Mouse (Mus musculus) limb, embryonic 12.5 days (tissue): ENCODE measurements around the gene Serf2. TPM values are rescaled to one million over a fixed set of nuclear protein-coding genes. Genes with fewer than 3 reads are reported as not detected.

Source experiments
- ATAC-seq: fragments of 200-750 bp; cut with Nextera tagmentation; 2 replicates; pipeline ENCODE4 v1.8.0; 2017; ENCODE audit warnings: low read depth, moderate TSS enrichment; ENCODE audit not compliant: insufficient number of reproducible peaks, insufficient read depth, low FRiP score, low TSS enrichment
- H3K27ac ChIP-seq: fragments of 300-500 bp; sonication (generic); 2 replicates; pipeline ENCODE4 v1.5.1; 2016; ENCODE audit warnings: mild to moderate bottlenecking, moderate library complexity
- H3K27me3 ChIP-seq: fragments of 300-500 bp; sonication (generic); 2 replicates; pipeline ENCODE4 v1.6.1; 2016; ENCODE audit warnings: mild to moderate bottlenecking, moderate library complexity
- H3K36me3 ChIP-seq: fragments of 300-500 bp; sonication (generic); 2 replicates; pipeline ENCODE4 v1.6.1; 2016; ENCODE audit warnings: mild to moderate bottlenecking, moderate library complexity
- H3K4me1 ChIP-seq: fragments of 300-500 bp; sonication (generic); replicated peaks from 2 replicates; pipeline ENCODE4 v1.6.1; 2016
- H3K4me2 ChIP-seq: fragments of 300-500 bp; sonication (generic); 2 replicates; pipeline ENCODE4 v1.6.1; 2016; ENCODE audit warnings: mild to moderate bottlenecking, moderate library complexity
- H3K4me3 ChIP-seq: fragments of 300-500 bp; sonication (generic); replicated peaks from 2 replicates; pipeline ENCODE4 v1.5.1; 2016; ENCODE audit warnings: mild to moderate bottlenecking
- H3K9ac ChIP-seq: fragments of 300-500 bp; sonication (generic); replicated peaks from 2 replicates; pipeline ENCODE4 v1.6.1; 2016; ENCODE audit warnings: mild to moderate bottlenecking, moderate library complexity
- H3K9me3 ChIP-seq: fragments of 300-500 bp; sonication (generic); 2 replicates; pipeline ENCODE4 v1.6.1; 2016; ENCODE audit warnings: mild to moderate bottlenecking, moderate library complexity
- WGBS: fragments of 180-500 bp; shearing (Covaris S2); methylation state at CpG from one replicate; pipeline ENCODE4 v1.1.7; 2016; 5-methylcytosine and 5-hydroxymethylcytosine counted together
- polyA plus RNA-seq: library from polyadenylated mRNA; unstranded; fragments of >200 nt; fragmentation: Nextera tagmentation; extraction: Ambion mirVana; gene quantifications from 2 replicates; pipeline ENCODE4 v1.2.1, GENCODE M21; 2016

Serf2 gene
- polyA plus RNA-seq: 521 and 544 TPM in 2 replicates

DNA sequence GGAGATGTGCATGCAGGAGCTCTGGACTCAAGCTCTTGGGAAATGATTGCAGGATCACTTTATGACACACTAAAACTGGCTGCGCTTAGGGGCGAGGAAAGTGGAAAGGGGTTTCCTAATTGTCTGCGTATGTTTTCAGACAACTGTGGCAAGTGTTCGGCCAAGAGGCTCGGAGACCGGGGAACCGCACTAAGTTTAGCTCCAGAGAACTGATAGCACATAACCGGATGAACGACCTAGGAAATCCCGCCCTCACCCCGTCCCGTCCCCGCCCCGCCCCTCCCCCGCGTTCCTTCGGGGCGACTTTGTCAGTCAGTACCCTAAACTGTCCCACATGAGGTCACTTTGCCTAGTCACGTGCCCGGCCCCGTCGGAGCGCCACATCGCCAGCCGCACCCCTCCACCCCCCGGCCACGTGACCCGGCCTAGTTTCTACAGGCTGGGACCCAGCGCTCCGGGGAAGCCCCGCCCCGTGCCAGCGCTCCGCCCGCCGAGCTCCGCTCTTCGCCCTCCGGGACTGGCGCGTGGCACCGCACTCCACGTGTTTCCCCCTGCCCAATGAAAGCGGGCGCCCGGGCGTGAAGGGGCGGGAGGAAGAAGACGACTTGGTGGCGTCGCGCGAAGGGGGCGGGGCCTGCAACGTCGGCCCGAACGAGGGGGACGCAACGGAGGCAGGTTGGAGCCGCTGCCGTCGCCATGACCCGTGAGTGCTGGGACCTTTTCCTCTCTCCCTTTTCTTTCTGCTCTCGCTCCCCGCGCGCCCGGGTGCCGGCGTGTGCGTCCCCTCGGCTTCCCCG lies at the start of gene Serf2:
Gene Serf2, plus strand, starts transcription at position 457 of the 797 bp plus-strand sequence.
- H3K36me3 ChIP-seq: peaks cover 25% of the 10 kb centered on the region
- H3K27me3 ChIP-seq: peaks cover 3% of the 10 kb centered on the region
- H3K4me3 ChIP-seq: peak within 1 kb of the TSS; percentile 98
- H3K4me2 ChIP-seq: peak within 1 kb of the TSS; percentile 90
- H3K9me3 ChIP-seq: no peaks in the 10 kb centered on the region
- H3K9ac ChIP-seq: peak within 1 kb of the TSS; percentile 95
- peak within 1 kb of the TSS; percentile 96 for H3K27ac ChIP-seq
- WGBS: under 1% methylated on average over 74 of the region's 74 CpGs
- peak; percentile 97 for ATAC-seq
- peaks cover 18% of the 10 kb centered on the region for H3K4me1 ChIP-seq

DNA sequence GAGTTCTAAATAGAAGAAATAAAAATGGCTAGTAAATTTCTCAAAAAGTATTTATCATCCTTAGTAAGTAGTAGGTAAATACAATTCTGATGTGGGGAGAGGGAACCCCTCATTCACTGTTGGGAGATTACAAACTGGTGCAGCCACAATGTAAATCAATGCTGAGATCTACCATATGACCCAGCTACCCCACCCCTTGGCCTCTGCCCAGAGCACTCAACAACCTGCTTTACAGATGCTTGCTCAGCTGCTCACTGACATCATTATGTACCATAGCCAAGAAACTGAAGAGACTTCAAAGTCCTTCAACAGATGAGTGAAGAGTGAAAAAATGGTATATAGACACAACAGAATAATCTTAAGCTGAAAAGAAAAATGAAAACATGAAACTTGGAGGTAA lies 45.7 kb upstream of the Serf2 start:
- Histone ChIP-seq H3K4me2 (no peak overlapping the region), H3K27ac (no peak overlapping the region), H3K4me3 (no peak overlapping the region), H3K9me3 (0 out of 2 replicates have a peak, but pooled peaks cover 2% of the 10 kb centered on the region), H3K27me3 (no peaks in the 10 kb centered on the region), H3K4me1 (0 out of 2 replicates have a peak, but pooled peaks cover under 1% of the 10 kb centered on the region), H3K9ac (no peak overlapping the region), H3K36me3 (no peaks in the 10 kb centered on the region)
- no peak for ATAC-seq

DNA sequence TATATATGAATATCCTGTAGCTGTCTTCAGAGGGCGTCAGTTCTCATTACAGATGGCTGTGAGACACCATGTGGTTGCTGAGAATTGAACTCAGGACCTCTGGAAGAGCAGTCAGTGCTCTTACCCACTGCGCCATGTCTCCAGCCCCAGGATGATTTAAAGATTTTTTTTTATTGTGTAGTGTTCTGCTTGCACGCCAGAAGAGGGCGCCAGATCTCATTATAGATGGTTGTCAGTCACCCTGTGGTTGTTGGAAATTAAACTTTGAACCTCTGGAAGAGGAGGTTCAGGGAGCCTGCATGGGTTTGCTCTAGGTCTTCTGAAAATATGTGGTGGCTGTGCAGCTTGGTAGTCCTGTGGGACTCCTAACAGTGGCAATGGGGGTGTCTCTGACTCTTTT lies 40.8 kb upstream of the Serf2 start:
- WGBS: 30% methylated on average over 4 of the region's 4 CpGs
- no peak overlapping the region for H3K4me2 ChIP-seq
- 0 out of 2 replicates have a peak, but pooled peaks cover 3% of the 10 kb centered on the region for H3K4me1 ChIP-seq
- H3K36me3 ChIP-seq: no peaks in the 10 kb centered on the region
- no peak overlapping the region for H3K4me3 ChIP-seq
- no peaks in the 10 kb centered on the region for H3K27me3 ChIP-seq
- ATAC-seq: no peak
- no peak overlapping the region for H3K9ac ChIP-seq
- H3K27ac ChIP-seq: no peak overlapping the region
- 0 out of 2 replicates have a peak, but pooled peaks cover 4% of the 10 kb centered on the region for H3K9me3 ChIP-seq

DNA sequence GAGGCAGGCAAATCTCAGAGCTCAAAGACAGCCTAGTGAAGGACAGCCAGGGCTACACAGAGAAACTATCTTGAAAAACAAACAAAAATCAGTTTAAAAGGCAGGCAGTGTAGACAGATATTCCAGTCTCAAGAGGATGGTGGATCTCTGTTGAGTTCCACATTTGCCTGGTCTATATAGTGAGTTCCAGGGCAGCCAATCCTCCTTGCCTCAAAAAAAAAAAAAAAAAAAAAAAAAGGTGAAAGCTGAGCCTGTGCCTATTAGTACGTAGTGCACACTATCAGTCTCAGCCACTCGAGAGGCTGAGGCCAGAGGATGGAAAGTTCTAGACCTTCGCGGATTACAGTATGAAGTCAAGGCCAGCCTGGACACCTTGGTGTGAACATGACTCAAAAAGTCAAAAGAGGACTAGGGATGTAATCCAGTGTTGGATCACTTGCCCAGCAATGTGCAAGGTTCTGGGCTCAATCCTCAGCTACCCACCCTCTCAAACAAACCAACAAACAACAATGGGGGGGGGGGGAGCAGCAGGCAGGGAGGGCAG lies 36.1 kb upstream of the Serf2 start:
- Histone ChIP-seq H3K36me3 (peaks cover 16% of the 10 kb centered on the region), H3K27ac (peak overlapping the region; percentile 97), H3K4me3 (peak overlapping the region; percentile 92), H3K27me3 (no peaks in the 10 kb centered on the region), H3K9ac (peak overlapping the region; percentile 97), H3K4me2 (peak overlapping the region; percentile 65), H3K9me3 (0 out of 2 replicates have a peak, but pooled peaks cover 4% of the 10 kb centered on the region), H3K4me1 (peaks cover 24% of the 10 kb centered on the region)
- peak; percentile 1 for ATAC-seq
- WGBS: 12% methylated on average over 4 of the region's 4 CpGs

DNA sequence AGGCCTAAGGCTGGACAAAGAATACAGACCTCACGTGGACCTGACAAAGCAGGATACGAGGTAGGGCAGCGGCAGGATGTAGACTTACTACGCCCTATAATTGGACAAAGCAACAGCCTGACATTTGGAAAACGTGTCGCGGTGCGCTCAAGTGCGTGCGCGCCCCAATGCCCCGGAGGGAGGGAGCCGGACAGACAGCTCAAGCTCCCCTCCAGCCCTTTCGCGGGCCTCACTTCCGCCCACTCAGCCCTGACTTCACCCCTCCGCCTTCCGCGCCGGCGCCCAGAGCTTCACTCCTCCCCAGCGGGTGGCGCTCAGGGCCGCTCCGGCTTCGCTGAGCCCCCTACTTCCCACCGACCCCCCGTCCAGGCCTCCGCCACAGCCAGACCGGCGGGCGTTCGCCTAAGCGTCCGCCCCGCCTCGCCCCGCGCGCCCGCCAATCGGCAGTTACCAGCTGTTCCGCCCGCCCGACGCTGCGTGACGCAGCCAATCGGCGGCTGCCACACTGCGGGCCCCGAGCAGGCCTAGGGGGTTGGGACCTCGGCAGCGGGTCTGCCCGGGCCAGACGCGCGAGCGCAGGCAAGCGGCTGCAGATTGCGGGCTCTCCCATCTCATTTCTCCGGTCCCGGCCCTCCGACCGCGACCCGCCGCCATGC lies 35.5 kb upstream of the Serf2 start, which contains the start of the genes Pdia3 and Catsper2:
Gene Pdia3, plus strand, starts transcription at position 389 of the 656 bp plus-strand sequence.
Gene Catsper2, minus strand, starts transcription at position 406 of the 656 bp plus-strand sequence.
- H3K9me3 ChIP-seq: no peaks in the 10 kb centered on the region
- H3K4me1 ChIP-seq: peaks cover 24% of the 10 kb centered on the region
- peak within 1 kb of the TSS; percentile 97 for H3K27ac ChIP-seq
- peak within 1 kb of the TSS; percentile 74 for H3K4me2 ChIP-seq
- peaks cover 22% of the 10 kb centered on the region for H3K36me3 ChIP-seq
- peak within 1 kb of the TSS; percentile 92 for H3K4me3 ChIP-seq
- under 1% methylated on average over 68 of the region's 68 CpGs for WGBS
- H3K9ac ChIP-seq: peak within 1 kb of the TSS; percentile 97
- H3K27me3 ChIP-seq: no peaks in the 10 kb centered on the region
- peak; percentile 99 for ATAC-seq

DNA sequence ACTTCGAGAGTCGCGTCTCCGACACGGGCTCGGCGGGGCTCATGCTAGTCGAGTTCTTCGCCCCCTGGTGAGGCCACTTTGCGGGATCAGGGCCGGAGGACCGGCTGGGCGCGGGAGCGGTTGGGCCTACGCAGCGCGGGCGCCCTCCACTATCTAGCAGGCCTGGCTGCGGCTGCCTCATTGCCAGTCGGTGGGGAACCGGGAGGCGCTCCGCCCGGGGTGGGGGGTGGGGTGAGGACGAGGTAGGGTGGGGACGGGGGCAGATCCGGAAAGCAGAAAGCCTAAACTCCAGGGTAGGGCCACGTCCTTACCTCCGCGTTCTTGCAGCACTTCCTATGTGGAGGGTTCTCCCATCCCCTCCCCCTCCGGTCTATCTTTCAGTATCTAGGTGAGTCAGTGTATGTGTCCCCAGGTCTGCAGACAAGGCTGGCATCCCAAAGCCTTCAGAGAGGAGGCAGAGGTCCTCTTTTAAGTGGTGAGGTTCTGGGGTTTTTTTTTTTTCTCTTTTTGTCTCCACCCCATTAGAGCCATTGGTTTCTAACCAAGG lies 34.8 kb upstream of the Serf2 start:
- ATAC-seq: peak; percentile 17
- Histone ChIP-seq H3K36me3 (peaks cover 28% of the 10 kb centered on the region), H3K4me2 (peak overlapping the region; percentile 74), H3K9me3 (no peaks in the 10 kb centered on the region), H3K4me3 (peak overlapping the region; percentile 92), H3K27me3 (no peaks in the 10 kb centered on the region), H3K9ac (peak overlapping the region; percentile 97), H3K27ac (peak overlapping the region; percentile 97), H3K4me1 (peaks cover 24% of the 10 kb centered on the region)
- under 1% methylated on average over 32 of the region's 32 CpGs for WGBS

DNA sequence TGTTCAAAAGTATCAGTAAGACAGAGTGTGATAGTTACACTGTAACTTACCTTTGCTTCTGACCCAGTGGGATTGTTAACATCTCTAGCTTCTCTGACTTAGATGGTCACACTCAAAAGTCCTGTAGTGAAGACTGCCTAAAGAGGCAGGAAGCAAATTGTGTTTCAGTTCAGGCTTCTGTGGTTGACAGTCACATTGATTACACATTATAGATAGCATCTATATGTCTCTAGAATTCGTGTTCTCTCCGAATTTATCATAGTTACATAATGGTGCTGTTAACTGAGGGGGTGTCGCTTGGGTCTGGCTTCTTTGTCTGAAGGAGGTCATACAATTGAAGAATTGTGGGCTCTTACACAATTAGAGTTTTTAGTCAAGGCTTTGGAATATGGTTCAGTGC lies 33.9 kb upstream of the Serf2 start:
- WGBS: 75% methylated on average over 3 of the region's 3 CpGs
- no peak for ATAC-seq
- peaks cover 24% of the 10 kb centered on the region for H3K4me1 ChIP-seq
- peak overlapping the region; percentile 74 for H3K4me2 ChIP-seq
- H3K9ac ChIP-seq: peak overlapping the region; percentile 97
- no peaks in the 10 kb centered on the region for H3K9me3 ChIP-seq
- peak overlapping the region; percentile 92 for H3K4me3 ChIP-seq
- H3K36me3 ChIP-seq: peaks cover 34% of the 10 kb centered on the region
- H3K27ac ChIP-seq: no peak overlapping the region
- H3K27me3 ChIP-seq: no peaks in the 10 kb centered on the region

DNA sequence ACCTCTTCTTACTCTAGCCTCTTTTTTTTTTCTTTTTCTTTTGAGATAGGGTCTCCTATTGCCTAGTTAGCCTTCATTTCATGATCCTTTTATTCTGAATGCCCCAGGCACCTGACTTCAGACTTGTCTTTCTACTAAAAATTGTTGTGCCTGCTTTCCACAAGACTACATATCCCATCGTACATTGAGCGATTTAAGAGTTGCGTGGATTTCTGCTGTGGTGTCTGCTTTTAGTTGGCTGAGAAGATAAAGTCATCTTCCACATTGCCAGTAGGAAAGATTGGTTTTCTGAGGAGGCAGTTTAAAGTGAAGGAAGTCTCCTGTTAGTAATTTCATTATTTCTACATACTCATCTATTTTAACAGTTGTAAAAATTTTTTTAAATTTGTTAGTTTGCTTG lies 33.4 kb upstream of the Serf2 start:
- ATAC-seq: no peak
- Histone ChIP-seq H3K9me3 (no peaks in the 10 kb centered on the region), H3K27ac (no peak overlapping the region), H3K9ac (peak overlapping the region; percentile 97), H3K4me3 (peak overlapping the region; percentile 92), H3K27me3 (no peaks in the 10 kb centered on the region), H3K4me1 (peaks cover 24% of the 10 kb centered on the region), H3K36me3 (peaks cover 37% of the 10 kb centered on the region), H3K4me2 (peak overlapping the region; percentile 74)
- 90% methylated on average over 3 of the region's 3 CpGs for WGBS

DNA sequence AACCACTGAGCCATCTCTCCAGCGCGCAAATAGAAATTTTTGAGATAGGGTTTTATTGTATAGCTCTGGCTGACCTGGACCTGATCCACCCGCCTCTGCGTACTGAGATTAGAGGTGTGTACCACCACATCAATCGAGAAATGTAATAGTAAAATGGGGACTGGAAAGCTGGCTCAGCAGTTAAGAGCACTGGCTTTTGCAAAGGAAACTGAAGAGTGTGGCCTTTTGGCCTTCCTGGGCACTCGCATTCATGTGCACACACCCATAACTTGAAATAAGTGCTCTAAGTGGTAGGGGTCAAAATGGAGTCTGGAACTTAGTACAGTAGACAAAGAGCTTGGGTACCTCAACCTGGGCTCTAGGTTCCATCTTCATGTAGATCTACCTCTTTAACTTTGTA lies 32.6 kb upstream of the Serf2 start:
- Histone ChIP-seq H3K4me3 (0 out of 2 replicates have a peak overlapping the region, but pooled peaks have one; percentile 3), H3K27me3 (no peaks in the 10 kb centered on the region), H3K4me1 (peaks cover 24% of the 10 kb centered on the region), H3K36me3 (peaks cover 41% of the 10 kb centered on the region), H3K9me3 (no peaks in the 10 kb centered on the region), H3K4me2 (peak overlapping the region; percentile 74), H3K27ac (no peak overlapping the region), H3K9ac (no peak overlapping the region)
- ATAC-seq: no peak
- WGBS: 94% methylated on average over 6 of the region's 6 CpGs

DNA sequence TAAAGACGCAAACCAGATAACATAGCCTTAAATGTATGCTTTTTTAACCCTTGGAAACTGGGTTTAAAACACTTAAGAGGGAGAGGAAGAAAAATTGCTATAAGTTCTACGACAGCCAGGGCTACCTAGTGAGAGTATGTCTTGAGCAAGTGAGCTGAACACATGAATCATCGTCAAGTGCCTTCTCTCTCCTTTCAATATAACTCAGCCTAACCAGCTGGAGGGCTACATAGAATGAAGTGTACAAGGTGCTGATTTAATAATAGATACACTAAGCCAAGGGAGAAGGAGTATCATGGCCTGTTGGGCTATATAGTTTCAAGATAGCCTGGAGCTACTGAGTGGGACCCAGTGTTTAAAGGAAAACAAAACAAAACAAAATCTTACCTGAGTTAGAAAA lies 30.5 kb upstream of the Serf2 start:
- H3K9ac ChIP-seq: no peak overlapping the region
- 94% methylated on average over 3 of the region's 3 CpGs for WGBS
- H3K27me3 ChIP-seq: no peaks in the 10 kb centered on the region
- H3K4me3 ChIP-seq: no peak overlapping the region
- H3K27ac ChIP-seq: no peak overlapping the region
- no peak overlapping the region for H3K4me2 ChIP-seq
- peaks cover 61% of the 10 kb centered on the region for H3K36me3 ChIP-seq
- H3K9me3 ChIP-seq: no peaks in the 10 kb centered on the region
- no peak for ATAC-seq
- H3K4me1 ChIP-seq: peaks cover 21% of the 10 kb centered on the region

DNA sequence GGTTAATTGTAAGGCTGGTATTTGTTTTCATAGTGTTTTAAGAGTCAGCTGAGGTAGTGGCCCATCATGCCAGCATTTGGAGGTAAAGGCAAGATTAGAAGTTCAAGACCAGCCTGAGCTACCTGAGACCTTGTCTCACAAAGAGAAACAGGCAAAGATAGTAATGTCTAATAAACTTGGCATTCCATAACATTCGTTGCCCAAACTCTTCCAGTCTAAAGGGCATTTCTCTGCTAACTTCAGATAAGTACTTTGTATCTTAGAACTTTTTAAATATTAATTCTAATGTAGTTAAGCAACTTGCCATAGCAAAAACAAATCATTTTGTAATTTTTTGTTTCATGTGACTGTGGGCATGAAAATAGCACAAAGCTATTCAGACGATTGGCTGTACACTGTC lies 25.8 kb upstream of the Serf2 start:
- 88% methylated on average over 2 of the region's 2 CpGs for WGBS
- peaks cover 90% of the 10 kb centered on the region for H3K36me3 ChIP-seq
- H3K4me2 ChIP-seq: no peak overlapping the region
- no peaks in the 10 kb centered on the region for H3K4me1 ChIP-seq
- H3K4me3 ChIP-seq: no peak overlapping the region
- H3K27me3 ChIP-seq: no peaks in the 10 kb centered on the region
- no peaks in the 10 kb centered on the region for H3K9me3 ChIP-seq
- ATAC-seq: no peak
- no peak overlapping the region for H3K9ac ChIP-seq
- H3K27ac ChIP-seq: no peak overlapping the region
